Mouse (Mus musculus): ENCODE results near the gene Stim1. TPM values are rescaled to one million over a fixed set of nuclear protein-coding genes. Genes with fewer than 3 reads are reported as not detected.

Stim1 gene
- 39.5 TPM for polyA plus RNA-seq (2015; fragmentation: Illumina TruSeq; extraction: RNeasy Lipid Tissue Mini Kit (QIAGEN cat#74804); ENCODE audit: insufficient read depth, low replicate concordance)

DNA sequence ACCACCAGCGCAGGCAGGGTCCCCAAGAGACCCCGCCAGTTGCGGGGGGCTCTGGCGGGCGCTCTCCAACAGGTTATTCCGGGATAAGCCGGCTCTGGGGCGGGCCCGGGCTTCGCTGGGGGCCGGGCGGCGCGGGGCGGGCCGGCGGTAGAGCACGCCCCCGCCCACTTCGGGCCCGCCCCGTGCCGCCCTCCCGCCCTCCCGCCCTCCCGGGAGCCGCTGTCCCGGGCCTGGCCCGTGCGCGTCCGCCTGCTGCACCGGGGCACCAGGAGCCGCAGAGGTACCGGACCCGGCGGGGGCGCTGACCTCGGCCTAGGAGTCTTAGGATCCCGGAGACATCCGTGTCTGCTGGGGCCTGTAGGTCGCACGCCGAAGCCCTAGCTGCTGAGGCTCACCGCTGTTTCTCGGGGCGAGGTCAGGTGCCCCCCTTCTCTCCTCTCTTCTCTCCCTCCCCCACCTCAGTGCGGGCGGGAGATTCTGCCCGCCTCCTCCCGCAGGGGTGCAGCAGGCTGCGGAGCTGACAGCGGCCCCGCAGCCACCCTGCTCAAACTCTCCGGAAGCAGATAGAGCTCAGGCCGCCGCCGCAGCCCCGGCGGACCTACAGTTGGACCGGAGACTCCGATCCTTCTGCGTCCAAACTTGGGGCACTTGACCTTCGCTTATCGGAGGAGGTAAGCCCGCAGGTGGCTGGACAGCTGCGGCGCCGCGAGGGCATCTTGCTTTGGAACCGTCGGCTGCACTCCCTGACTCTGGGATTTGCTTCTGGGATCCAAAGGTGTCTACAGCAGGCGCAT, at the start of gene Stim1:
Gene Stim1 (plus strand): TSS at position 206 of the 794 bp plus-strand sequence.

DNA sequence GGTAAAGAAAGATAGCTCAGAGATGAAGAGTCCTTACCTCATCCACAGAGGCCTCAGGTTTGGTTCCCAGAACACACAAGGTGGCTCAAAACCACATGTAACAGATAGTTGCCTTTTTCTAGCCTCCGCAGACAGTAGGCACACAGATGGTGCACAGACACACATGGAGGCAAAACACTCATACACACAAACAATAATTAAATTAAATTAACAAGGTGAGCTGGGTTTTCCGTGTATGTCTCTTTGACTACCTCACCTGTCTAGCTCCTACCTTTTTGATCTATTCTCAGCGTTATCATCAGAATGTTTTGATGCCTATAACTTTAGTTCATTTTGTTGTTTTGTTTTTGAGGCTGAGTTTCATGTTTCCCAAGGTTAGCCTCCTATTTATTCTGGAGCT, 11.7 kb upstream of the Stim1 start, which contains the start of gene Rhog:
Gene Rhog (minus strand): TSS at position 101 of the 400 bp plus-strand sequence.

DNA sequence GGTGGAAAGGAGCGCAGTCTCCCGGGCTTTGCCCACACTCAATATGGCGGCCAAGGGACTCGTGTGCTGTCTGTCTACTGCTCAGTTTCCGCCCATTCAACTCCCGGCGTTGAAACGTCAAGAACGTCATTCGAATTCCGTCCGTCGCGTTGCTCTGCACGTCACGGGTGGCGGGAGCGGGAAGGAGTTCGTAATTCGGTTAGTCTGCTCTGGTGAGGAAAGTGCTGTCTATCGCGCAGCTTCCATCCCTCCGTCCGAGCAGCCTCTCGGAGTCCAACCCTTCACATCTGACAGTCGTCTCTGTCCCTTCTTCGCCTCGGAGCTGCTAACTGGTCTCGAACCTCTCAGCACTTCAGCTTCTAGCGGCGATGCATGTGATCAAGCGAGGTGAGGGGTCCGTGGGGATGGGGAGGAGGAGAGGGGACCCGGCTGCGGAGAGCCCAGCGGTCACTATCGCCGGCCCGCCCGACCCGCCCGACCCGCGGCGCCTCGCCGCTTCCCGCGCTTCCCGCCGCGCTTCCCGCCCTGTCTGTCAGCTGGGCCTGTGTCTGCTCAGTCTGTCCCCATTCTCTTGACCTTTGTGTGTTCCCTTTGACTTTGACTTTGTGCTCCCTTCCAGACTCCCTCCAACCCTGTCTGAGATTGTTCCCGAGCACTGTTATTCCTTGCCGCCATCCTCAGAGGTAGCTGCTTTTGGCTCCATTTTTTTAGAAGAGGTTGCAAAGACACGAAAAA, 174.2 kb downstream of the Stim1 start, which contains the start of gene Rrm1:
Gene Rrm1 (plus strand): TSS at position 39 of the 735 bp plus-strand sequence.

DNA sequence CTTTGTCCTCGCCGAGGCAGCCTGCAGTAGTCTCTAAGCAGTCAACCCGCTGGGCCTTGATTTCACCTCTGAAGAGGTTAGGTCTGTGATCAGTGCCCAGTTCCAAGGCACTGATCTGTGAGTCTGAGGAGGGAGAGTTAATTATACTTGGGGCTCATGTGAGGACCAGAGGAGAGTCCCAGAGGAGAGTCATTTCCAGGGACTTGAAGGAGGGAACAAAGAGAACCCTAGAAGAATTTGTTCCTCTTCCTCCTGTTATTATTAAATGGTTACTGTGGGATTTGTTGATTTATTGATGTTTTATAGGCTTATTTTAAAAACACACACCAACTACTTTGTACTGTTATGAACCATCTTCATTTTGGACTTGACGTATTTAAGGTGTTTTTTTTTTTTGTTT, 214.0 kb downstream of the Stim1 start, which contains the start of gene Olfr543:
Gene Olfr543 (minus strand): TSS at position 101 of the 400 bp plus-strand sequence.

Other genes with a start within 250 kb of the Stim1 start
- 37.4 TPM for gene Il18bp, start 249.1 kb upstream of the Stim1 start, polyA plus RNA-seq (2015; fragmentation: Illumina TruSeq; extraction: RNeasy Lipid Tissue Mini Kit (QIAGEN cat#74804); ENCODE audit: insufficient read depth, low replicate concordance)
- 23.6 TPM for gene Rnf121, start 202.3 kb upstream of the Stim1 start, polyA plus RNA-seq (2015; fragmentation: Illumina TruSeq; extraction: RNeasy Lipid Tissue Mini Kit (QIAGEN cat#74804); ENCODE audit: insufficient read depth, low replicate concordance)
- gene Xndc1, start 202.3 kb upstream of the Stim1 start, polyA plus RNA-seq (2015; fragmentation: Illumina TruSeq; extraction: RNeasy Lipid Tissue Mini Kit (QIAGEN cat#74804); ENCODE audit: insufficient read depth, low replicate concordance) = 54.1 TPM
- 1.5 TPM for gene Xntrpc, start 202.1 kb upstream of the Stim1 start, polyA plus RNA-seq (2015; fragmentation: Illumina TruSeq; extraction: RNeasy Lipid Tissue Mini Kit (QIAGEN cat#74804); ENCODE audit: insufficient read depth, low replicate concordance)
- not detected for gene Trpc2, start 184.7 kb upstream of the Stim1 start, polyA plus RNA-seq (2015; fragmentation: Illumina TruSeq; extraction: RNeasy Lipid Tissue Mini Kit (QIAGEN cat#74804); ENCODE audit: insufficient read depth, low replicate concordance)
- not detected for gene Art1, start 166.1 kb upstream of the Stim1 start, polyA plus RNA-seq (2015; fragmentation: Illumina TruSeq; extraction: RNeasy Lipid Tissue Mini Kit (QIAGEN cat#74804); ENCODE audit: insufficient read depth, low replicate concordance)
- not detected for gene Art5, start 158.3 kb upstream of the Stim1 start, polyA plus RNA-seq (2015; fragmentation: Illumina TruSeq; extraction: RNeasy Lipid Tissue Mini Kit (QIAGEN cat#74804); ENCODE audit: insufficient read depth, low replicate concordance)
- gene Chrna10, start 151.0 kb upstream of the Stim1 start, polyA plus RNA-seq (2015; fragmentation: Illumina TruSeq; extraction: RNeasy Lipid Tissue Mini Kit (QIAGEN cat#74804); ENCODE audit: insufficient read depth, low replicate concordance) = not detected
- gene Nup98, start 57.6 kb upstream of the Stim1 start, polyA plus RNA-seq (2015; fragmentation: Illumina TruSeq; extraction: RNeasy Lipid Tissue Mini Kit (QIAGEN cat#74804); ENCODE audit: insufficient read depth, low replicate concordance) = 47.2 TPM
- 53.8 TPM for gene Pgap2, start 57.6 kb upstream of the Stim1 start, polyA plus RNA-seq (2015; fragmentation: Illumina TruSeq; extraction: RNeasy Lipid Tissue Mini Kit (QIAGEN cat#74804); ENCODE audit: insufficient read depth, low replicate concordance)
- gene Rhog, start 11.8 kb upstream of the Stim1 start, polyA plus RNA-seq (2015; fragmentation: Illumina TruSeq; extraction: RNeasy Lipid Tissue Mini Kit (QIAGEN cat#74804); ENCODE audit: insufficient read depth, low replicate concordance) = 113 TPM
- gene Rrm1, start 173.9 kb downstream of the Stim1 start, polyA plus RNA-seq (2015; fragmentation: Illumina TruSeq; extraction: RNeasy Lipid Tissue Mini Kit (QIAGEN cat#74804); ENCODE audit: insufficient read depth, low replicate concordance) = 55.2 TPM
- not detected for gene Olfr543, start 213.9 kb downstream of the Stim1 start, polyA plus RNA-seq (2015; fragmentation: Illumina TruSeq; extraction: RNeasy Lipid Tissue Mini Kit (QIAGEN cat#74804); ENCODE audit: insufficient read depth, low replicate concordance)
- gene Olfr544, start 220.5 kb downstream of the Stim1 start, polyA plus RNA-seq (2015; fragmentation: Illumina TruSeq; extraction: RNeasy Lipid Tissue Mini Kit (QIAGEN cat#74804); ENCODE audit: insufficient read depth, low replicate concordance) = not detected
- gene Olfr545, start 231.8 kb downstream of the Stim1 start, polyA plus RNA-seq (2015; fragmentation: Illumina TruSeq; extraction: RNeasy Lipid Tissue Mini Kit (QIAGEN cat#74804); ENCODE audit: insufficient read depth, low replicate concordance) = not detected